Mouse (Mus musculus): Measurements from ENCODE around the gene Fmr1nb.
"Not testable (repeated sequence)": the region's sequence is repeated elsewhere in the genome, so short reads cannot be mapped to it uniquely, and the experiment has no call there.

The Fmr1nb gene

DNA sequence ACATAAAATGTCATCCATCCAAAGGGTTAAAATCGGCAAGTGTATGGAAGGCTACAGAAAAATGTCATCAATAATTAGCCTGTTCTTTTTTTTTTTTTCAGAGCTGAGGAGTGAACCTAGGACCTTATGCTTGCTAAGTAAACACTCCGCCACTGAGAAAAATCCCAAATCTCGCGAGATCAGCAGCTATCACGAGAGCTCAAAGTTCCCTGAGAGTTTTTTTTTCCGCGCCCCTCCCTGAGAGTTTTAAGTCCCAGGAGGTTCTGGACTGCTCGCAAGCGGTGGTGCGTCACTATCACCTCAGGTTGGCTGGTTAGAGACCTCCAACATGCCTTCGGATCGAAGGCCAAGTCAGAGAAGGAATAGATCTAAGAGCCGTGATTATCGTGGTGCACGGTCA is at the start of gene Fmr1nb:
Fmr1nb (plus strand) TSS at position 234 of the 400 bp plus-strand sequence.
- DNase-seq (ENCODE audit: inconsistent age in 2 of 2, low spot score in 1 of 2): no peak

DNA sequence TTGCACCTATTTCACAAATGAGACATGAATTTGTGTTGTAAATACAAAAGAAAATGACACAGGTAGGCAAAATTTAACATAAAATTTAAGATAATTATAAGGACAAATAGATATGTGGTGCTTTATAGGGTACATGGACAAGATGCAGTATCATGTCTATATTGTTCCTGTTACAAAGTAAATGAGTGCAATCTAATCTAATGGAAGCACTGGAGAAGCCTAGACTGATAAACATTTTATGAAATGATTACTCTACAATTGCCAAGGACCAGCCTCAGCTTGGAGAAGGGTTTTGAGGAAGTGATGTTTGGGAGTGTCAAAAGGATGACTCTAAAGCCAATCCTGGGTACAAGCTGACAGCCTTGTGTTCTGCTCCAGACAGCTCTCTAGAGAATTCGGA is 24.7 kb upstream of the Fmr1nb start:
- DNase-seq (ENCODE audit: inconsistent age in 2 of 2, low spot score in 1 of 2): no peak

DNA sequence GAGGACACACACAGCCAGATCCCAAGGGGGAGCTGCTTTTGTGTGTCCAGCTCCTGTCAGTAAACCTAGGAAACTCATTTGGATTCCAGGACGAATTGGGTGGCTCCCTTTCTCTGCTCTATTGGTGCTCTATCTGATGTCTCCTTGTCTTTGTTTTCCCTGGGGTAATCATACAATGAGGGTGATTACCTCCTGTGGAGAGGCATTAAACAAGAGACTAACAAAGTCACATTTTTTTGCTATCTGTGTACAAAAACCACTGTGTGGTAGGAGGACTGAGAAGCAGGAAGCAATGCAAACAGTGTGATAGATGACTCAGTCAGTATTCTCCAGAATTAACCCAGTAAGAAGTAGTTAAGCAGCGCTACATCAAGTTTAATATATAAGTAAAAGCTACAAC is 21.6 kb upstream of the Fmr1nb start:
- DNase-seq (ENCODE audit: inconsistent age in 2 of 2, low spot score in 1 of 2): no peak

GRCm38 (mm10) chrX:68820449-68820848 is 58.8 kb downstream of the Fmr1nb start:
- not testable (repeated sequence) for DNase-seq (ENCODE audit: inconsistent age in 2 of 2, low spot score in 1 of 2)

DNA sequence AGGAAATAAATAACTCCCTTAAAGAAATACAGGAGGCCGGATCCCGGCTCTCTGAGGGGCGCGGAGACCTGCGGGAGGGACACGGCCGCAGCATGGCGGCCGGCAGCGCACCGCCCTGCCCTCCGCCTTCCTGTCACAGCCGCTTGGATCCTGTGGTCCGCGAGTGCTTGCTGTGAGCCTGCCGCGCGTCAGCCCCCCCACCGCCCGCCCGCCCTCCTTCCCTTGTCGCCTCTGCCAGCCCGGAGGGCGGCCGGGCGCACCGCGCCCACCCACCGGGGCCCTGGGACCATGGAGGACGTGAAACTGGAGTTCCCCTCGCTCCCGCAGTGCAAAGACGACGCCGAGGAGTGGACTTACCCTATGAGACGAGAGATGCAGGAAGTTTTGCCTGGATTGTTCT is 59.4 kb downstream of the Fmr1nb start, which contains the start of gene Gm14698:
Gm14698 (plus strand) TSS at position 35 of the 400 bp plus-strand sequence.
- peak; percentile 3 to 27 for DNase-seq (ENCODE audit: inconsistent age in 2 of 2, low spot score in 1 of 2)

GRCm38 (mm10) chrX:68839548-68840444 is 78.2 kb downstream of the Fmr1nb start:
- peak in 1 of 2 experiments; percentile 24 for DNase-seq (ENCODE audit: inconsistent age in 2 of 2, low spot score in 1 of 2)
